22 mouse cellular contexts compared by ENCODE assay signal in genomic region chr15:78133389-78133788, GRCm38 (mm10). TPM values are rescaled to one million over a fixed set of nuclear protein-coding genes. Genes with fewer than 3 reads are reported as not detected.
"Had no signal": no experiment of that assay in that cellular context is flagged by ENCODE, and none has a peak within 500 bp of the region (broad histone marks: within the 10 kb centered on the region; RNA-seq: fewer than 3 reads in every experiment).

No protein-coding gene starts in this region.

- H3K36me3 ChIP-seq: kidney, embryonic 15.5 days; limb, embryonic 12.5 days; limb, embryonic 15.5 days; midbrain, embryonic 13.5 days had no signal

- ATAC-seq: liver, postnatal 0 days; lung, postnatal 0 days; midbrain, embryonic 13.5 days had no signal

- H3K27ac ChIP-seq: kidney, embryonic 15.5 days; limb, embryonic 12.5 days; limb, embryonic 15.5 days; liver, embryonic 14.5 days; macrophage; midbrain, embryonic 13.5 days; stomach, postnatal 0 days had no signal

- DNase-seq: kidney, adult 8-10 months; kidney, postnatal 10 days; kidney, postnatal 36 days; layer of hippocampus, postnatal 36 days; left cerebral cortex, postnatal 4 days; liver, postnatal 0 days; lung, embryonic 14.5 days; right cerebral cortex, adult 18-20 months; right cerebral cortex, postnatal 14 days; right cerebral cortex, postnatal 4 days; thymus, postnatal 25 days had no signal

- H3K9me3 ChIP-seq: kidney, embryonic 15.5 days; limb, embryonic 12.5 days; limb, embryonic 15.5 days; midbrain, embryonic 13.5 days had no signal

- H3K4me3 ChIP-seq: kidney, embryonic 15.5 days; limb, embryonic 12.5 days; limb, embryonic 15.5 days; midbrain, embryonic 13.5 days had no signal

- H3K4me1 ChIP-seq: kidney, embryonic 15.5 days; limb, embryonic 12.5 days; limb, embryonic 15.5 days had no signal

- H3K4me2 ChIP-seq: kidney, embryonic 15.5 days; limb, embryonic 12.5 days; limb, embryonic 15.5 days; liver, embryonic 11.5 days; lung, embryonic 14.5 days; midbrain, embryonic 13.5 days had no signal

- H3K27me3 ChIP-seq: kidney, embryonic 15.5 days; limb, embryonic 12.5 days; limb, embryonic 15.5 days had no signal

- H3K9ac ChIP-seq: kidney, embryonic 15.5 days; limb, embryonic 12.5 days; limb, embryonic 15.5 days; liver, embryonic 14.5 days; liver, postnatal 0 days; lung, embryonic 14.5 days; midbrain, embryonic 13.5 days had no signal

RNA-seq across cellular contexts. Expression of gene Cacng2, which starts 13.6 kb away (rescaled TPM):
- total RNA-seq: megakaryocyte, adult 5-6 weeks had no signal
- polyA plus RNA-seq: limb, embryonic 12.5 days; liver, embryonic 11.5 days; liver, embryonic 14.5 days; liver, postnatal 0 days; lung, embryonic 14.5 days; lung, postnatal 0 days; macrophage; thymus, postnatal 0 days had no signal
